Mouse (Mus musculus) liver, embryonic 14.5 days (tissue): ENCODE measurements around the gene Fam172a. TPM values are rescaled to one million over a fixed set of nuclear protein-coding genes. Genes with fewer than 3 reads are reported as not detected.

Experiments
- ATAC-seq: fragments of 200-750 bp; cut with Nextera tagmentation; 2 replicates; pipeline ENCODE4 v1.8.0; 2017; ENCODE audit warnings: moderate number of reproducible peaks, mild to moderate bottlenecking, moderate library complexity; ENCODE audit not compliant: insufficient read depth
- DNase-seq, 3 experiments: peaks; one replicate each; pipeline ENCODE4 v3.0.0-alpha.2; 2012 to 2013; ENCODE audit warnings: low read depth in 3 of 3, low spot score in 3 of 3
- H3K27ac ChIP-seq: fragments of 300-500 bp; sonication (generic); 2 replicates; pipeline ENCODE4 v1.5.1; 2014; ENCODE audit warnings: moderate library complexity, mild to moderate bottlenecking, control low read depth, inconsistent platforms
- H3K27me3 ChIP-seq: fragments of 300-500 bp; sonication (generic); 2 replicates; pipeline ENCODE4 v1.6.1; 2014; ENCODE audit warnings: mild to moderate bottlenecking, low read length, moderate library complexity; ENCODE audit not compliant: control insufficient read depth, insufficient read depth
- H3K36me3 ChIP-seq: fragments of 300-500 bp; sonication (generic); replicated peaks from 2 replicates; pipeline ENCODE4 v1.6.1; 2014; ENCODE audit warnings: low read depth; ENCODE audit not compliant: control insufficient read depth, insufficient read depth
- H3K4me1 ChIP-seq, 2 experiments: fragments of 200-500 bp in 1 of 2; fragments of 300-500 bp in 1 of 2; sonication (generic) in 1 of 2; replicated peaks; 2 replicates each; pipeline ENCODE4 v1.6.1; 2012 to 2014; ENCODE audit warnings: antibody characterized with exemption in 1 of 2, inconsistent platforms in 1 of 2, low read length in 1 of 2; ENCODE audit not compliant: control insufficient read depth in 2 of 2, insufficient read depth in 2 of 2
- H3K4me2 ChIP-seq: fragments of 300-500 bp; sonication (generic); 2 replicates; pipeline ENCODE4 v1.6.1; 2014; ENCODE audit warnings: low read depth, mild to moderate bottlenecking, control low read depth, moderate library complexity
- H3K4me3 ChIP-seq, 2 experiments: fragments of 200-500 bp in 1 of 2; fragments of 300-500 bp in 1 of 2; sonication (generic) in 1 of 2; 2 replicates each; pipeline ENCODE4 v1.5.1; 2012 to 2014; ENCODE audit warnings: low read depth in 2 of 2, low read length in 2 of 2, mild to moderate bottlenecking in 2 of 2, control low read depth in 1 of 2, inconsistent platforms in 1 of 2, moderate library complexity in 1 of 2; ENCODE audit not compliant: insufficient read depth in 1 of 2
- H3K9ac ChIP-seq: fragments of 300-500 bp; sonication (generic); replicated peaks from 2 replicates; pipeline ENCODE4 v1.6.1; 2014; ENCODE audit warnings: mild to moderate bottlenecking, control low read depth, moderate library complexity
- H3K9me3 ChIP-seq: fragments of 300-500 bp; sonication (generic); 2 replicates; pipeline ENCODE4 v1.6.1; 2016; ENCODE audit warnings: low read length, mixed read lengths; ENCODE audit not compliant: control insufficient read depth
- CTCF ChIP-seq: IDR thresholded peaks from 2 replicates; pipeline ENCODE4 v1.5.1; 2016; ENCODE audit warnings: antibody characterized with exemption, low read depth, control low read depth
- EP300 ChIP-seq: IDR thresholded peaks from 2 replicates; pipeline ENCODE4 v1.6.1; 2016; ENCODE audit warnings: antibody characterized with exemption, low read depth
- WGBS: fragments of 180-500 bp; shearing (Covaris S2); extraction: QIAGEN DNeasy Blood & Tissue Kit; methylation state at CpG from one replicate; pipeline ENCODE4 v1.1.7; 2014; ENCODE audit not compliant: insufficient replicate concordance; 5-methylcytosine and 5-hydroxymethylcytosine counted together
- polyA plus RNA-seq, 2 experiments: library from polyadenylated mRNA; depleted of rRNA in 1 of 2; stranded (reverse) in 1 of 2; unstranded in 1 of 2; fragments of >200 nt; fragmentation: Nextera tagmentation in 1 of 2; extraction: Ambion mirVana in 1 of 2; gene quantifications; 2 replicates each; pipeline versions ENCODE4 v1.2.1 to v1.2.3; 2012 to 2014

Fam172a gene
- polyA plus RNA-seq, 2 experiments, result 2.8 to 8.0 TPM

- Histone ChIP-seq H3K27ac (no peak overlapping the region), H3K36me3 (no peaks in the 10 kb centered on the region), H3K4me2 (peak overlapping the region; percentile 54), H3K4me1 (no peaks in the 10 kb centered on the region), H3K27me3 (peaks cover 93% of the 10 kb centered on the region), H3K9me3 (no peaks in the 10 kb centered on the region), H3K4me3 (peak overlapping the region; percentile 49 to 57), H3K9ac (no peak overlapping the region)
- no peak for ATAC-seq
- WGBS, result 1% methylated on average over 30 of the region's 33 CpGs
- TF ChIP-seq EP300 (no peak), CTCF (no peak)
- DNase-seq, result no peak
These were observed 496.1 kb downstream of the Fam172a start for GRCm38 (mm10) chr13:78197819-78198390.

GRCm38 (mm10) chr13:78198391-78198870, 496.6 kb downstream of the Fam172a start:
- WGBS, result under 1% methylated on average over 44 of the region's 63 CpGs
- Histone ChIP-seq H3K4me2 (peak overlapping the region; percentile 54), H3K9ac (no peak overlapping the region), H3K4me1 (no peaks in the 10 kb centered on the region), H3K27me3 (peaks cover 93% of the 10 kb centered on the region), H3K36me3 (no peaks in the 10 kb centered on the region), H3K4me3 (peak overlapping the region; percentile 49 to 57), H3K9me3 (no peaks in the 10 kb centered on the region), H3K27ac (no peak overlapping the region)
- DNase-seq, result no peak
- no peak for ATAC-seq
- no peak for TF ChIP-seq EP300
- no peak for TF ChIP-seq CTCF

GRCm38 (mm10) chr13:78198871-78199641, 497.2 kb downstream of the Fam172a start:
- WGBS, result under 1% methylated on average over 82 of the region's 92 CpGs
- H3K4me3 ChIP-seq, result peak overlapping the region; percentile 7 to 49; a peak in 3 of 4 replicates
- no peaks in the 10 kb centered on the region for H3K9me3 ChIP-seq
- H3K36me3 ChIP-seq, result no peaks in the 10 kb centered on the region
- ATAC-seq, result 0 out of 2 replicates have a peak, but pooled peaks have one; percentile 7
- no peak overlapping the region for H3K27ac ChIP-seq
- H3K27me3 ChIP-seq, result peaks cover 93% of the 10 kb centered on the region
- TF ChIP-seq EP300 (no peak), CTCF (no peak)
- no peak for DNase-seq
- peak overlapping the region; percentile 54 for H3K4me2 ChIP-seq
- H3K9ac ChIP-seq, result no peak overlapping the region
- no peaks in the 10 kb centered on the region for H3K4me1 ChIP-seq

- under 1% methylated on average over 14 of the region's 14 CpGs for WGBS
- H3K27me3 ChIP-seq, result peaks cover 92% of the 10 kb centered on the region
- H3K4me3 ChIP-seq, result peak within 1 kb of the TSS; percentile 7 to 49; a peak in 3 of 4 replicates
- peak within 1 kb of the TSS; percentile 54 for H3K4me2 ChIP-seq
- no peaks in the 10 kb centered on the region for H3K36me3 ChIP-seq
- ATAC-seq, result no peak
- no peak within 1 kb of the TSS for H3K27ac ChIP-seq
- no peak for TF ChIP-seq CTCF
- no peak for TF ChIP-seq EP300
- no peaks in the 10 kb centered on the region for H3K9me3 ChIP-seq
- no peaks in the 10 kb centered on the region for H3K4me1 ChIP-seq
- no peak within 1 kb of the TSS for H3K9ac ChIP-seq
- no peak for DNase-seq
These were observed 497.9 kb downstream of the Fam172a start, which contains the start of gene Nr2f1 for GRCm38 (mm10) chr13:78199642-78200160. Gene Nr2f1 (minus strand): TSS chr13:78199757.

- 0% methylated on average over 9 of the region's 9 CpGs for WGBS
- H3K27me3 ChIP-seq, result peaks cover 91% of the 10 kb centered on the region
- no peak overlapping the region for H3K27ac ChIP-seq
- TF ChIP-seq EP300, result no peak
- TF ChIP-seq CTCF, result no peak
- H3K9me3 ChIP-seq, result no peaks in the 10 kb centered on the region
- ATAC-seq (peak; percentile 21; the same call in 1 of the 2 replicates), DNase-seq (no peak)
- no peak overlapping the region for H3K4me2 ChIP-seq
- no peaks in the 10 kb centered on the region for H3K4me1 ChIP-seq
- no peaks in the 10 kb centered on the region for H3K36me3 ChIP-seq
- H3K9ac ChIP-seq, result no peak overlapping the region
- no peak overlapping the region for H3K4me3 ChIP-seq
These were observed 498.6 kb downstream of the Fam172a start for GRCm38 (mm10) chr13:78200407-78200806.
